Mouse (Mus musculus) thymus, postnatal 25 days (tissue): ENCODE data around the gene Dpp8.
"Not testable (repeated sequence)": the region's sequence is repeated elsewhere in the genome, so short reads cannot be mapped to it uniquely, and the experiment has no call there.

Experiments
- DNase-seq: peaks from one replicate; pipeline ENCODE4 v3.0.0; 2022

Dpp8 gene

GRCm38 (mm10) chr9:65032269-65033108 is at the start of gene Dpp8:
Dpp8 (plus strand) TSS chr9:65032414.
- peak; percentile 94 for DNase-seq

- no peak for DNase-seq
Observed at GRCm38 (mm10) chr9:64985037-64985794, 47.0 kb upstream of the Dpp8 start.

- DNase-seq: no peak
Observed at GRCm38 (mm10) chr9:64985807-64986206, 46.4 kb upstream of the Dpp8 start.

GRCm38 (mm10) chr9:64987651-64988050 is 44.6 kb upstream of the Dpp8 start:
- DNase-seq: no peak

GRCm38 (mm10) chr9:64988443-64988842 is 43.8 kb upstream of the Dpp8 start:
- no peak for DNase-seq

DNA sequence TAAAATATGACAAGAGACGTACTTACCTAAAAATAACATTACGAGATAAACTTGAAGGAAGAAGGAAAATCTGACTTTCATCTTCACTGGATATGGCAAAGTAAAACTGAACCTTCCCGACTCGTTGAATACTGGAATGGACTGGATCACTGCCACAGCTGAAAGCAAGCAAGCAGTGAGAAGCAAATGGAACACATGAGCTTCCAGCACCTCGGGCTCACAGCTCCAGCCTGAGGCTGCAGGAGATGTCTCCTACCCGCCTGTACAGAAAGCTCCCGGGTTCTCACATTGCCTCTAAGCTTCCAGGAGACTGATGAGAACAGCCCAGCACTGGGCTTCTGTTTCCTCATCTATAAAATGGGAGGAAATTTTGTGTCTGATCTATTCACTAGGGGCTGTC is 41.9 kb upstream of the Dpp8 start:
- DNase-seq: no peak

- DNase-seq: not testable (repeated sequence)
Observed at GRCm38 (mm10) chr9:64995464-64995863, 36.8 kb upstream of the Dpp8 start.

DNA sequence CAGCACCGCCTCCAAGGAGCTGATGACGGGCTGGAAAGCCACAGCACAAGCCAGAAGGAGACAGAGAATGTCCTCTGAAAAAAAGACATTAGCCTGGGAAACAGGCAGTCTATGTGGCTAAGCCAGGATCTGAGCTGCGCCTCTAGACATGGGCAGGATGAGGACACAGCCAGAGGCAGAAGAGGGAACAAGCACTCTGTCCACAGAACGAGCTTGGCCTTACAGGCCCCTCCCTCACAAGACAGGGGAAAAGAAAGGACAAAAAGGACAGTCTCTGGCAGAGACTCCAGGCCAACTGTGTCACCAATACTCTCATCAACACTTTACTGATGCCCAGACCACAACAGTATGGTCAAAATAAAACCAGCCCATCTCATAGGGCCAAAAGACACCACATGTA is 30.7 kb upstream of the Dpp8 start:
- no peak for DNase-seq

GRCm38 (mm10) chr9:65005737-65006136 is 26.5 kb upstream of the Dpp8 start:
- no peak for DNase-seq

- DNase-seq: peak; percentile 31
Observed at GRCm38 (mm10) chr9:65010632-65011031, 21.6 kb upstream of the Dpp8 start.

- peak; percentile 22 for DNase-seq
Observed at GRCm38 (mm10) chr9:65011304-65011703, 20.9 kb upstream of the Dpp8 start.

GRCm38 (mm10) chr9:65015461-65016222 is 16.6 kb upstream of the Dpp8 start:
- no peak for DNase-seq

DNA sequence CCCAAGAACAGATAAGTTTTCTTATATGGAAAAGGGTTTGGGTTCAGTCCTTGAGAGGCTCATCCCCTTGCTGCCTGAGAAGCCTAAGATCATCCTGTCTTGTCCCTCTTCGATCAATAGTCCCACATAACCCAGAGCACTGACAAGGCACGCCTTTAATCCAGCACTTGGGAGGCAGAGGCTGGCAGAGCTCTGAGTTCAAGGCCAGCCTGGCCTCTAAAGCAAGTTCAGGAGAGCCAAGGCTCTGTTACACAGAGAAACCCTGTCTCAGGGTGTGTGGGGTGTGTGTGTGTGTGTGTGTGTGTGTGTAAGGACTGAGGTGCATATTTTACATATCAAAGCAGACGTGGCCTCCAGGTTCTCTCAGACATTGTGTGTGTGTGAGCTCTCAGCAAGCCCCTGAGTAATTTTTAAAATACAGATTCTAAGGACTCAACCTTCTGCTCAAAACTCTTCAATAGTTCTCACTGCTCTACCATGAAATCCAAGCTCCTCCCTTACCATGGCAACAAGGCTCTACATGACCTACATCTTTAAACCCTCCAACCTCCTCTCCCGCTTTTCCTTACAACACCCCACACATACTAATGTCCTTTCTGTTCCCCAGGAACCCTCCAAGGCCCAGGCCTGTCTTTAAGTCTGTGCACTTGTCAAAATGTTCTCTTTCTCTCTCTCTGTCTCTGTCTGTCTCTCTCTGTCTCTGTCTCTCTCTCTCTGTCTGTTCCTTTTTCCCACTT is 15.8 kb upstream of the Dpp8 start:
- DNase-seq: no peak

- DNase-seq: no peak
Observed at GRCm38 (mm10) chr9:65016978-65017827, 15.0 kb upstream of the Dpp8 start.

- no peak for DNase-seq
Observed at GRCm38 (mm10) chr9:65017896-65018295, 14.3 kb upstream of the Dpp8 start.

- DNase-seq: no peak
Observed at GRCm38 (mm10) chr9:65018588-65019121, 13.6 kb upstream of the Dpp8 start.

DNA sequence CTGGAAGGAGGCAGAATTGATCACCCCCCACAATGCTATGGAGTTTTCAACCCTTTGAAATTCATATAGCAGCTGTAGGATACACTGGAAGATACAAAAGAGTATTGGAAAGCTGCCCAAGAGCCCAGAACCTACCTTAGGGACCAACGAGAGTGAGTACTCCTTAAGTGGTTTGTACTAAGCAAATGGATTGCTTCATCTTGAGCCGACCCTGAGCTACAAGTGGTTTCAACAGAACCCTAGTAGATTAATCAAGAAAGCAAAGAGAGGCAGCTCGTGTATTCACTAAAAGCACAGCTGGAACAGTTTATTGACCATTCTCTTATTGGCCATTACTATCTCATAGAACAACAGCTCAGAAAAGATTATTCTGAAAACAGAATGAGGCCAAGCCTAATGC is 13.1 kb upstream of the Dpp8 start:
- no peak for DNase-seq

- DNase-seq: no peak
Observed at GRCm38 (mm10) chr9:65020128-65020527, 12.1 kb upstream of the Dpp8 start.

DNA sequence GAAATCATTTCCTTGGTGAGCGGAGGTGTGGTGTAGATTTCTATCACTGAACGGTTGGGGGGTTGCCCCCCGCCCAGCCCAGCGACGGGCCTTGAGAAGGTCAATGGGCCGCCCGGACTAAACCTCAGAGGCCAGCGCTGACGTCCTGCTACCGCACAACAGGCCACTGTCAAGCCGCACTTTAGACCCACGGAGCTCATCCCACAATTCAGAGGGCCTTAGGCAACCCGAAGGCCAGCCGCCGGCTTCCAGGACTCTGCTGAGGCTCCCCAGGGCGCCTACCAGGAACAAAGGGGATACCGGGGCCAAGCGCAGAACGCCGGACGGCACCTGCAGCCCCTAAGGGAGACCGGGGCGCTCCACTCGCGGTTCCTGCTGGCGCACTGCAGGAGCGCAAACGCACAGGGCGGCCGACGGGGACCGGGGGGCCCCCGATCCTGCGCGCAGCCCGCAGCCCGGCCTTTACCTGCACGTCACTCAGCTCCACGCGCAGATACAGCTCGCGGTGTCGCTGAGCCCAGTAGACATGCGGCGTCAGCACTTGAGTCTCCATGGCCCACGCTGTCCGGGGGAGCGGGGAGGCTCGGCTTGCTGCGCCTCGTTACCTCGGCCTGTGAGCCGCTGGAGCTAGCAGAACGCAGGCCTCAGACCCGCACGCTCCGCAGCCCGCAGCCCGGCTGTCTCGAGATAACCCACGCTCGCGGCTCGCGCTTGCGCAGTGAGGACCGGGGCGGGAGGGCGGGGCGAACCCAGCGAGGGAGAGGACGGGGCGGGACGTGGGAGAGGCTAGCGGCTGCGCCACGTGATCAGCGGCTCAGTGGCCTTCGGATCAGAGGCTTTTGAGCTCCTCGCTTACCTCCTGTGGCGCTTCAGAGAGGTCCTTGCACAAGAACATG is 11.0 kb upstream of the Dpp8 start, which contains the start of gene Hacd3:
Gene Hacd3 (minus strand): TSS at position 703 of the 896 bp plus-strand sequence.
- DNase-seq: peak; percentile 87
